Comparison of ENCODE assay signal across 8 mouse cellular contexts in the genomic region with DNA sequence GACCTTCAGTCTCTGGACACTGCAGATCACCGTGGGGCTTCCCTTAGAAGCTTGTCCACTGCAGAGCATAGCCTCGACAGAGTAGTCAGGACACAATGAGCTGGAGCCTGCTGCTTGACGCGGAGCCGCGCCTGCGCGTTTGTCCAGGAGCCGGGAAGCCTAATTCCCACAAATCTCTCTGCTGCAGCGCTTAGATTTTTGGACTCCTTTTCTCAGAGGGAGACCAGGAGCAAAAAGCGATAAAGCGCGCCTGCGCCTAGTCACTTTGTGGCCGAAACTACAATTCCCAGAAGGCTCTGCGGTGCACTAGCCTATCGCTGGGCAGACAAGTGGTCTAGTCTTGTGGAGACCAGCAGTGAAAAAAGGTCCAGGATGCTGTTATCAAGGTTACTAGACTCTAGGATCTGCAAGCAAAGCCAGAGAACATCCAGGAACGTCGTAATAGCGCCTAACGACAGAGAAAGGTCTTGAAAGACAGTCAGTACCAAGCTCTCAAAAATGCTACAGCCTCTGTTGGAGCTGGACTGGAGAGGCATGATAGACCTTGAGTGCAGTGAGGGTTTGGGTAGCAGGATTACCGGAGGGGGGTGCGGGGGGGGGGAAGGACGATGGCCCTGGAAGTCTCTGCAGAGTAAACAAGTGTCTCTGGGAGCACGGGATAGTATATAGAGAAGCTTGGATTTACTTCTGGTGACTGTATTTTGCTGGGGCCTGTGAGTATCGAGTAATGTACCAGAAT. TPM values are rescaled to one million over a fixed set of nuclear protein-coding genes. Genes with fewer than 3 reads are reported as not detected.
DNase-seq lines count a peak whose midpoint lies in the region; ATAC-seq lines count a peak whose summit lies in the region.

A gene (minus strand): TSS at position 262 of the 739 bp plus-strand sequence.

- H3K4me1 ChIP-seq in erythroblast, embryonic 14.5 days (ENCODE audit: control insufficient read depth) = no peaks in the 10 kb centered on the region
- 0 out of 2 replicates have a peak, but pooled peaks cover 3% of the 10 kb centered on the region for H3K4me1 ChIP-seq in heart, embryonic 11.5 days (ENCODE audit: control insufficient read depth, insufficient read depth, low read length)
- peaks cover 8% of the 10 kb centered on the region for H3K4me1 ChIP-seq in kidney, embryonic 15.5 days
- peaks cover 9% of the 10 kb centered on the region for H3K4me1 ChIP-seq in limb, embryonic 12.5 days (replicated peaks)
- peaks cover 16% of the 10 kb centered on the region for H3K4me1 ChIP-seq in midbrain, embryonic 16.5 days (ENCODE audit: control insufficient read depth, insufficient read depth, low read length)
- H3K4me1 ChIP-seq in stomach, embryonic 15.5 days = no peaks in the 10 kb centered on the region

- peak; percentile 90 for DNase-seq in fibroblast of lung, adult 2 months (ENCODE audit: low read depth)

- H3K27me3 ChIP-seq in erythroblast, embryonic 14.5 days (ENCODE audit: control insufficient read depth) = peaks cover 2% of the 10 kb centered on the region; the same call in 1 of the 2 replicates
- no peaks in the 10 kb centered on the region for H3K27me3 ChIP-seq in heart, embryonic 11.5 days (ENCODE audit: control insufficient read depth, insufficient read depth, low read length)
- no peaks in the 10 kb centered on the region for H3K27me3 ChIP-seq in kidney, embryonic 15.5 days
- H3K27me3 ChIP-seq in limb, embryonic 12.5 days = no peaks in the 10 kb centered on the region
- no peaks in the 10 kb centered on the region for H3K27me3 ChIP-seq in midbrain, embryonic 16.5 days (ENCODE audit: control insufficient read depth, insufficient read depth, low read depth, low read length)
- no peaks in the 10 kb centered on the region for H3K27me3 ChIP-seq in stomach, embryonic 15.5 days (replicated peaks)

- peak within 1 kb of the TSS; percentile 72 for H3K4me2 ChIP-seq in heart, embryonic 11.5 days
- peak within 1 kb of the TSS; percentile 79 for H3K4me2 ChIP-seq in kidney, embryonic 15.5 days
- peak within 1 kb of the TSS; percentile 66 for H3K4me2 ChIP-seq in limb, embryonic 12.5 days
- peak within 1 kb of the TSS; percentile 83 for H3K4me2 ChIP-seq in midbrain, embryonic 16.5 days (ENCODE audit: low read length)
- H3K4me2 ChIP-seq in stomach, embryonic 15.5 days = peak within 1 kb of the TSS; percentile 59

- WGBS in heart, embryonic 11.5 days (ENCODE audit: insufficient replicate concordance) = 6% methylated on average over 26 of the region's 26 CpGs
- 6% methylated on average over 26 of the region's 26 CpGs for WGBS in kidney, embryonic 15.5 days
- 7% methylated on average over 26 of the region's 26 CpGs for WGBS in limb, embryonic 12.5 days
- 6% methylated on average over 26 of the region's 26 CpGs for WGBS in midbrain, embryonic 16.5 days
- WGBS in stomach, embryonic 15.5 days = 5% methylated on average over 26 of the region's 26 CpGs

- no peak within 1 kb of the TSS for H3K27ac ChIP-seq in heart, embryonic 11.5 days (ENCODE audit: low read depth, low read length)
- peak within 1 kb of the TSS; percentile 79 for H3K27ac ChIP-seq in kidney, embryonic 15.5 days
- peak within 1 kb of the TSS; percentile 83 for H3K27ac ChIP-seq in limb, embryonic 12.5 days
- peak within 1 kb of the TSS; percentile 78 for H3K27ac ChIP-seq in midbrain, embryonic 16.5 days (ENCODE audit: low read length)
- peak within 1 kb of the TSS; percentile 74 for H3K27ac ChIP-seq in stomach, embryonic 15.5 days

- peaks cover 3% of the 10 kb centered on the region; the same call in 1 of the 2 replicates for H3K9me3 ChIP-seq in erythroblast, embryonic 14.5 days (ENCODE audit: control insufficient read depth, low read length)
- no peaks in the 10 kb centered on the region; the same call in none of the 2 replicates for H3K9me3 ChIP-seq in heart, embryonic 11.5 days (replicated peaks; ENCODE audit: control insufficient read depth, low read length)
- H3K9me3 ChIP-seq in kidney, embryonic 15.5 days (replicated peaks) = no peaks in the 10 kb centered on the region
- peaks cover 7% of the 10 kb centered on the region; the same call in 1 of the 2 replicates for H3K9me3 ChIP-seq in limb, embryonic 12.5 days
- H3K9me3 ChIP-seq in midbrain, embryonic 16.5 days (replicated peaks; ENCODE audit: control insufficient read depth, low read length, poor library complexity, severe bottlenecking) = no peaks in the 10 kb centered on the region; the same call in 1 of the 2 replicates
- no peaks in the 10 kb centered on the region for H3K9me3 ChIP-seq in stomach, embryonic 15.5 days

- ATAC-seq in erythroblast, adult 5-6 weeks (replicated peaks; ENCODE audit: low FRiP score, poor library complexity, severe bottlenecking) = no peak
- peak; percentile 77 for ATAC-seq in heart, embryonic 11.5 days (replicated peaks; ENCODE audit: insufficient number of reproducible peaks, low FRiP score, low TSS enrichment)
- ATAC-seq in kidney, embryonic 15.5 days (replicated peaks; ENCODE audit: low FRiP score) = peak; percentile 96
- peak; percentile 94 for ATAC-seq in limb, embryonic 12.5 days (ENCODE audit: insufficient number of reproducible peaks, insufficient read depth, low FRiP score, low TSS enrichment, low read depth)
- peak; percentile 97 for ATAC-seq in midbrain, embryonic 16.5 days
- ATAC-seq in stomach, embryonic 15.5 days (ENCODE audit: insufficient read depth, low FRiP score, low read depth) = peak; percentile 85

- H3K36me3 ChIP-seq in erythroblast, embryonic 14.5 days (ENCODE audit: control insufficient read depth) = no peaks in the 10 kb centered on the region
- H3K36me3 ChIP-seq in heart, embryonic 11.5 days (ENCODE audit: control insufficient read depth, insufficient read depth, low read length) = peaks cover 3% of the 10 kb centered on the region; the same call in 1 of the 2 replicates
- H3K36me3 ChIP-seq in kidney, embryonic 15.5 days = peaks cover 21% of the 10 kb centered on the region
- peaks cover 36% of the 10 kb centered on the region for H3K36me3 ChIP-seq in limb, embryonic 12.5 days
- H3K36me3 ChIP-seq in midbrain, embryonic 16.5 days (ENCODE audit: control insufficient read depth, insufficient read depth, low read length) = peaks cover 9% of the 10 kb centered on the region
- no peaks in the 10 kb centered on the region for H3K36me3 ChIP-seq in stomach, embryonic 15.5 days

- H3K4me3 ChIP-seq in erythroblast, embryonic 14.5 days (replicated peaks) = peak within 1 kb of the TSS; percentile 30
- H3K4me3 ChIP-seq in heart, embryonic 11.5 days (ENCODE audit: low read depth, low read length) = peak within 1 kb of the TSS; percentile 43
- H3K4me3 ChIP-seq in kidney, embryonic 15.5 days (replicated peaks) = peak within 1 kb of the TSS; percentile 54
- peak within 1 kb of the TSS; percentile 54 for H3K4me3 ChIP-seq in limb, embryonic 12.5 days (replicated peaks)
- peak within 1 kb of the TSS; percentile 43 for H3K4me3 ChIP-seq in midbrain, embryonic 16.5 days (ENCODE audit: low read depth, low read length)
- H3K4me3 ChIP-seq in stomach, embryonic 15.5 days (replicated peaks) = peak within 1 kb of the TSS; percentile 48

- peak within 1 kb of the TSS; percentile 71 for H3K9ac ChIP-seq in heart, embryonic 11.5 days (ENCODE audit: low read depth, low read length)
- peak within 1 kb of the TSS; percentile 51 for H3K9ac ChIP-seq in kidney, embryonic 15.5 days
- H3K9ac ChIP-seq in limb, embryonic 12.5 days (replicated peaks) = peak within 1 kb of the TSS; percentile 58
- H3K9ac ChIP-seq in midbrain, embryonic 16.5 days (ENCODE audit: low read depth, low read length) = peak within 1 kb of the TSS; percentile 68
- peak within 1 kb of the TSS; percentile 45 for H3K9ac ChIP-seq in stomach, embryonic 15.5 days

RNA-seq across cellular contexts. Expression of the gene that starts here (rescaled TPM):
- polyA plus RNA-seq in erythroblast, embryonic 14.5 days (2012) = not detected in 2 replicates
- not detected in 2 replicates for total RNA-seq in erythroblast, adult 5-6 weeks (2015; ENCODE audit: low replicate concordance)
- not detected in 2 replicates for total RNA-seq in erythroblast, adult 5-6 weeks (2017; ENCODE audit: low replicate concordance)
- polyA plus RNA-seq in heart, embryonic 11.5 days (2014; fragmentation: Nextera tagmentation; extraction: Ambion mirVana) = 2.8 and 4.6 TPM in 2 replicates
- 8.5 and 9.6 TPM in 2 replicates for polyA plus RNA-seq in kidney, embryonic 15.5 days (2015; fragmentation: Nextera tagmentation; extraction: Ambion mirVana)
- polyA plus RNA-seq in limb, embryonic 12.5 days (2016; fragmentation: Nextera tagmentation; extraction: Ambion mirVana) = 14.3 and 15.1 TPM in 2 replicates
- 12.7 and 14.0 TPM in 2 replicates for polyA plus RNA-seq in midbrain, embryonic 16.5 days (2015; fragmentation: Nextera tagmentation; extraction: Ambion mirVana)
- polyA plus RNA-seq in stomach, embryonic 15.5 days (2015; fragmentation: Nextera tagmentation; extraction: Ambion mirVana) = 5.6 and 5.7 TPM in 2 replicates
